Mouse (Mus musculus) left cerebral cortex, adult 8-10 months (tissue): ENCODE measurements around the gene Ino80b. TPM values are rescaled to one million over a fixed set of nuclear protein-coding genes. Genes with fewer than 3 reads are reported as not detected.
A peak's percentile ranks its signal among the peaks of the same experiment; 100 is the strongest.
"Not testable (repeated sequence)": the region's sequence is repeated elsewhere in the genome, so short reads cannot be mapped to it uniquely, and the experiment has no call there.

ENCODE experiments used
- DNase-seq, 2 experiments: peaks; one replicate each; pipeline ENCODE4 v3.0.0; 2022; ENCODE audit warnings: low spot score in 2 of 2
- total RNA-seq, 4 experiments: library from RNA; stranded (reverse); gene quantifications; 2 replicates each; pipeline ENCODE4 v1.2.4; 2022

The Ino80b gene
- 10 to 100 TPM; 22.0 to 26.8 (median 25.4) TPM for total RNA-seq

DNA sequence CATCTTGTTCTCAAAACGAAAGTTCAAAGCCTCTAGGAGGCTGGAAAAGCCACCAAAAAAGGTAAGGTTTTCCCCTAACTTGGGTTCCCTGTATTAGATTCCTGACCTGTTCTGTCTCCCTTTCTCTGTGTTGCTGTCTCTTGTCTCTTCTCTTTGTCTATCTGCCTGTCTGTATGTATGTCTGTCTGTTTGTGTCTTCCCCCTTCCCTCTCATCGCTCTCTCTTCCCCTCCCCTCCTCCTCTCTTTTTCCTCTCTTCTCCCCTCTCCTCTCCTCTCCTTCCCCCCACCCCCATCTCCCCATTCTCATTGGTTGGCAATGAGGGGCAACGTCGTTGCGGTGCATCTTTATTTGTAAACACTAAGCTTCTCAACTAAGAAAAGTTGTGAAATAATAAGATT is at the start of gene Ino80b:
Gene Ino80b (minus strand): TSS at position 101 of the 400 bp plus-strand sequence.
- DNase-seq = no peak

DNA sequence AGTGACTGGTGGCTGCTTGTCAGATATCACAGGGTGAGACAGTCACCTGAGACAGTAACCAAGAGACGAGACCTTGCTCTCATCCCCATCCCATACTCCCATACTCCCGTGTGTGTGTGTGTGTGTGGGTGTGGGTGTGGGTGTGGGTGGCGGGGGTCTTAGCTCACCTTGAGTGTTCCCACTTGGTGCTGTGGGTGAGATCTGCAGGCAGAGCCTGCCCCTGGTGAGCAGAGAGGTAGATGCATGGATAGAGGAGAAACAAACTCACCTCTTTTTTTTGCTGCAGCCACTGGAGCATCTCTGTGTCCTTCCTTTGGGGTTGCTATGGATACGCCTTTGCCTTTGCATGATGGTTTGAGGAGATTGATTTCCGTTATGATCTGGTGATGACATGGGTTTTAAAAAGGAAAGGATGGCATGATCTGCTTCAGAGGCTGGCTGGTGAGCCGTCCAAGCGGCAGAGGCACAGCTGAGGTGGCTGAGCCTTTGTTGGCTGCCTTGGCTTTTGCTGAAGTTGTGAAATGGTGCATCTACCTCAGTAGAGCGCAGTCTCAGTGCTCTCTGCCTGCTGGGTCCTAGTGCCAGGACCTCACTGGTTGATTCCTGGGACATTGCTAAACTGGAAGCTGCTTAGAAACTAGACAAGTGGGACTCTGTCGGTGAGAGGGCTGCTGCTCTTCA is 47.1 kb upstream of the Ino80b start:
- DNase-seq = peak; percentile 54 to 60

GRCm38 (mm10) chr6:83171063-83171462 is 45.8 kb upstream of the Ino80b start:
- DNase-seq = no peak

GRCm38 (mm10) chr6:83169872-83170271 is 44.6 kb upstream of the Ino80b start:
- DNase-seq = no peak

DNA sequence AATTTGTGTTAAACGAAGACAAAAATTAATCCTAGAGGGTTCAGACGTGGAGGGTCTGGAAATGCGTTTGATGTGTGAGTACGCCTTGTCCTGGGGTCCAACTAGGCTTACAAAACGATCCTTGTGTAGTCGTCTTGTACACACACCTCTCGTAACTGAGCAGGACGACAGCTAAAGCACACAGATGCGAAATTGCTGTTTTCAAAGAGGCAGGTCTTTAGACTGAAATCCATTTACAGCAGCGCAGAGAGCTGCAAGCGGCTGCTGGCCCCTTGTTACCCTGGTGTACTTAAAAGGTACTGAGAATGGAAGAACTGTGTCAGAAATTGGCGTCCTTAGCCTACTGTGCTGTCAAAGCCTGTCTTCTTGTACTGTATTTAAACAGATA is 41.0 kb upstream of the Ino80b start:
- DNase-seq = no peak

- peak; percentile 88 to 90 for DNase-seq
Measured at GRCm38 (mm10) chr6:83165607-83166242, 40.5 kb upstream of the Ino80b start, which contains the start of gene Dctn1. Dctn1 (plus strand) TSS chr6:83165920.

DNA sequence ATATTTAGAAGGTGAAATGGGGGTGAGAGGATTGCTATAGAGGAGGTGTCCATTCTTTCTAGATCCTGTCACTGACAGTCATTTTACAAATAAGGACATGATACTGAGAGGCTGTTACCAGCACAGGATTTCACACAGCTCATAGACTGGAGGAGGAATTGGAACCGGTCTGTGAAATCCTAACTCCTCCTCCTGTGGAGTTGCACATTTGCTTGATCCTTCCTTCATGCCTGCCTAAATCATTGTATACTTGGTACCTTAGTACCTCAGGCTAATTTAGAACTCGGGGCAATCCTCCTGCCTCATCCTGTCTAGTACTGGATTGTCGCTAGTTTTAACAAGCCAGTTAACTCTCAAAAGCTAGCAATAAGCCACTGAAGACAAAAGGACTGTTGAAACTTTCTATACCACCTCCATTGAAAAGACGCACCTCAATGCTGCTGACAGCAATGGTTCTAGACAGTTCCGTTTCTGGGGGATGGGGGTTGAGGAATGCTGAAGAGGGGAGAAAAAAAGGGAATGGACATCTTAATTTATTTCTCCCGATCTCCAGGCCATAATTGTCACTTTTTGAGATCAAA is 39.9 kb upstream of the Ino80b start:
- DNase-seq = no peak

DNA sequence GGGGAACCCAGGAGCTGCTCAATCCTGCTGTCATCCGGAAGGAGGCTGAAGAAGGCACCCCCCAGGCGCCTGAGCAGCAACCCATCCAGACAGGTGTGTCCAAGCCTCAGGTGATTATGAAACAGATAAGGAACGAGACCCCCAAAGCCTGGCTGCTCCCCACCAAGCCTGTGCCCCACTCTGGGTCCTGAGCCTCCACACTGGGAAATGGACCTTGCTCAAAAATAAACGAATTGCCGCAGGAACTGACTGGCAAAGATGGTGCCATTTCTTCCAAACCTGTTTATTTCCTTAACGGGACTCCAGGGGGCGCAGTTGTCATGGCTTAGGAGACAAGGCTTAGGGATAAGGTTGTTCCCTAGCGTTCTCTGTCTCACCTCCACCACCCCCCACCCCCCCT is 37.5 kb upstream of the Ino80b start:
- no peak for DNase-seq

DNA sequence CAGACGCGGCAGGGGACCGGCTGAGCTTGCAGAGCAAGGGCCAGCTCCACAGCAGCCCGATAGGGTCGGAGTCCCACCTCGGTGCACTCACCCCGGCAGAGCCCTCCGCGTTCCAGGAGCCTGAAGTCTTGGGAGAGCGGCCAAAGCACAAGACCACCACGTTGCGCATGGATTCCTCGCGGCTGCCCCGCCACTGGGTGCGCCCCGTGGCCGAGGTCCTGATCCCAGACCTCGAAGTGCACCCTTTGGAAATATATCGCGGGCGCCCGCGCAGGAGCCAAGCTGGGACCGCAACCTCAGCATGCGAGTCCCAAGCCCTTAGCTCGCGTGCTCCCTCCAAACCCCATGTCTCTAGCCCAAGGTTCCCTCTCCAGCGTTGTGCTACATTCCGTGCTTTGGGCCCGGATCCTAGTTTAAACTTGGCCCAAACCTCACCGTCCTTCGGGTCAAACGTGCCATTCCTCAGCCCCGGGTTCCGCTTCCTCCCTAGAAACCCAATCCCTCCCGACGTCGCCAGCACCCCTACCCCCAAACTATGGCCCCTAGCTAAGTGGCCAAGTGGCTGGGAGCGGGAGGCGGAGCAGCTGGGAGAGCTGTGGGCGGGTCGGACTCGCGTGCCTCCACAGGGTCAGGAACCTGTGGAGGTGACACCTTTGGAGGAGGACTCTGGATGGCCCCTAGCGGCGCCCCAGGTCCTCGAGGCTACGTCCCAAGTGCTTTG is 36.9 kb upstream of the Ino80b start:
- DNase-seq = no peak

GRCm38 (mm10) chr6:83161442-83161841 is 36.2 kb upstream of the Ino80b start:
- no peak for DNase-seq

- DNase-seq = not testable (repeated sequence)
Measured at GRCm38 (mm10) chr6:83159456-83159855, 34.2 kb upstream of the Ino80b start.

DNA sequence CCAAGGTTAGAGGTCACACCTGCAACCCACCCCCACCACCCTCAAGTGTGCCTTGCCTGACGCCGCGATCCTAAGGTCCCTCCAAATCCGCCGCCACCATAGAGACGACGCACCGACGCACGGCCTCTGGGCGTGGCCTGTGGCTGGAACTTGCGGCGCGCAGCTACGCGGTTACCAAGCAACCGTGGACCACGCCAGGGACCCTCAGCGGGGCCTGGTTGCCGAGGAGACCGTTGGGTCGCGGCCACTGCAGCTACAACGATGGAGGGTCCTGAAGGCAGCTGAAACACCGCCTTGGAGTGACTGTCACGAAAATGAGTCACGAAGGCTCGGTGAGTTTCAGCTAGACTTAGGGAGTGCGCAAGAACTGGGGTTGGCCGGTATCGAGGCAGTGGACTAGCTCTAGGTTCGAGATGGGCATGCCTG is 31.0 kb upstream of the Ino80b start, which contains the start of the genes Wdr54 and 1700003E16Rik:
Gene Wdr54 (minus strand): TSS at position 139 of the 426 bp plus-strand sequence.
Gene 1700003E16Rik (plus strand): TSS at position 146 of the 426 bp plus-strand sequence.
- DNase-seq = peak; percentile 68 to 75

GRCm38 (mm10) chr6:83155552-83156238 is 30.5 kb upstream of the Ino80b start:
- no peak for DNase-seq

GRCm38 (mm10) chr6:83153485-83153884 is 28.3 kb upstream of the Ino80b start:
- no peak for DNase-seq

GRCm38 (mm10) chr6:83153038-83153437 is 27.8 kb upstream of the Ino80b start:
- DNase-seq = no peak

DNA sequence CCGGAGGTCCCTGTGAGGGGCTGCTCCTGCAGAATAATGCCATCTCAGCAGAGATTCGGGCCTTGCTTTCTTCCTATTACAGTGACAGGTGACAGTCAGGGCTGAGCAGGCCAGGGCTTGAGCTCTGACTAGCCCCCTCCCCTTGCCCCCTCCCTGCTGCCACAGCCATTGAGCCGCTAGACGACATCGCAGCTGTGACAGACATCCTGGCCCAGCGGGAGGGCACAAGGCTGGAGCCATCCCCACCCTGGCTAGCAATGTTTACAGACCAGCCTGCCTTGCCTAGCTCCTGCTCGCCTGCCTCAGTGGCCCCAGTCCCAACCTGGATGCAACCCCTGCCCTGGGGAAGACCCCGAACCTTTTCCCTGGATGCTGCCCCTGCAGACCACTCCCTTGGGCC is 26.5 kb upstream of the Ino80b start:
- no peak for DNase-seq

GRCm38 (mm10) chr6:83147280-83147679 is 22.0 kb upstream of the Ino80b start:
- no peak for DNase-seq

DNA sequence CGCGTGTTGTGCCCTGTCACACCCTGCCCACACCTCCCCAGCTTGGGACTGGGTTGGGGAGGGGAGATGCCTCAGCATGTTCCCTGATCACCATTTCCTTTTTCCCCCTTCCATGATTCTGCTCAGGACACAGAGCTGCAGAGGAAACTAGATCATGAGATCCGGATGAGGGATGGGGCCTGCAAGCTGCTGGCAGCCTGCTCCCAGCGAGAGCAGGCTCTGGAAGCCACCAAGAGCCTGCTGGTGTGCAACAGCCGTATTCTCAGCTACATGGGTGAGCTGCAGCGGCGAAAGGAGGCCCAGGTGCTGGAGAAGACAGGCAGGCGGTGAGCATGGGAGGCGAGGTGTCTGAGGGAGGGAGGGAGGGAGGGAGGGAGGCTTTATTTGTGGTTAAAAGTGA is 20.6 kb upstream of the Ino80b start:
- no peak for DNase-seq

GRCm38 (mm10) chr6:83145209-83145608 is 20.0 kb upstream of the Ino80b start:
- DNase-seq = no peak

GRCm38 (mm10) chr6:83142886-83143285 is 17.7 kb upstream of the Ino80b start:
- no peak for DNase-seq

- peak in 1 of 2 experiments; percentile 68 for DNase-seq
Measured at GRCm38 (mm10) chr6:83142211-83142731, 17.0 kb upstream of the Ino80b start.
